Mouse (Mus musculus) liver, embryonic 14.5 days (tissue): ENCODE measurements at regions not wholly inside any gene's neighbourhood (a gene's known extent, or its start where the extent isn't known, plus 50 kb on each side); places are given as distances from the start of the nearest gene placed in this dataset.

Experiments
- CTCF ChIP-seq: IDR thresholded peaks from 2 replicates; pipeline ENCODE4 v1.5.1; 2016; ENCODE audit warnings: antibody characterized with exemption, low read depth, control low read depth
- EP300 ChIP-seq: IDR thresholded peaks from 2 replicates; pipeline ENCODE4 v1.6.1; 2016; ENCODE audit warnings: antibody characterized with exemption, low read depth

- TF ChIP-seq CTCF (no peak), EP300 (no peak)
These were observed 504.1 kb upstream of the Klf4 start for GRCm38 (mm10) chr4:56036334-56036733.
